Mouse (Mus musculus): ENCODE results near the gene Spsb1.

DNA sequence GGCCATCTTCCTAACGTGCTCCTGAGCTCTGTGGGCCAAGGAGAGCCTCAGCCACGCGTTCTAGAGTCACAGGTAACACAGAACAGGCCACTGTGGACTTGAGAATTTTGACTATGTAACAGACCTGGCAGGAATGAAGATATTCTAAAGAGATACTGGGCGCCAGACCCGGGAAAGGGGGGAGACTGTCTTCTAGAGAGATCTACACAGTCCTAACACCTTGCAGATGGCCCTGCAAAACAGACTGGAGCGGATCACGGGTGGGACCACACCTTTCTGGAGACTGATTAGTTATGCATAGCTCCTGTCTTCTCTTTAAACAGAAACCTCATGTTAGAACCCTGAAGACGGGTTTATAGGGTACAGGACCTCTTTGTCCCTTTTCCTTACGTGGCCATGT lies 100.1 kb downstream of the Spsb1 start:
- no peak for TF ChIP-seq CTCF (IDR thresholded peaks at IDR 0.05; ENCODE audit: low read depth, low read length)
- TF ChIP-seq GATA1 (IDR thresholded peaks at IDR 0.05; ENCODE audit: borderline replicate concordance, low read length), result no peak
- TF ChIP-seq POLR2AphosphoS5 (IDR thresholded peaks at IDR 0.05; ENCODE audit: insufficient replicate concordance, low read depth, low read length), result no peak
- TF ChIP-seq TAL1 (conservative IDR thresholded peaks at IDR 0.05; ENCODE audit: low read depth, low read length), result no peak
- no peak for TF ChIP-seq GATA2 (IDR thresholded peaks at IDR 0.05; ENCODE audit: borderline replicate concordance, low read depth, low read length)

All from G1E (cell line).